Mouse (Mus musculus) hematopoietic stem cell, adult 5-6 weeks (primary cell): Measurements from ENCODE around the gene Ankrd13a. TPM values are rescaled to one million over a fixed set of nuclear protein-coding genes. Genes with fewer than 3 reads are reported as not detected.
"Not testable (repeated sequence)": the region's sequence is repeated elsewhere in the genome, so short reads cannot be mapped to it uniquely, and the experiment has no call there.

ENCODE experiments used
- ATAC-seq, 2 experiments: fragments of 125-278 bp in 1 of 2; replicated peaks in 1 of 2; 2 replicates each; pipeline ENCODE4 v1.8.0; 2016 to 2017; ENCODE audit warnings: inconsistent platforms in 2 of 2, mild to moderate bottlenecking in 2 of 2, moderate number of reproducible peaks in 2 of 2, low read depth in 1 of 2, moderate TSS enrichment in 1 of 2; ENCODE audit not compliant: low FRiP score in 2 of 2, poor library complexity in 2 of 2, severe bottlenecking in 2 of 2, insufficient read depth in 1 of 2, low TSS enrichment in 1 of 2
- total RNA-seq: library from RNA; stranded (forward); fragments of 172-1452, 232-1000 nt; gene quantifications from 2 replicates; pipeline ENCODE4 v1.2.3, GENCODE M21; 2017

The Ankrd13a gene
- total RNA-seq, 1 experiment from 2014 or later, result 493 TPM

GRCm38 (mm10) chr5:114851565-114852236 lies 77.2 kb downstream of the Ankrd13a start:
- no peak for ATAC-seq

- not testable (repeated sequence) for ATAC-seq
Observed at GRCm38 (mm10) chr5:114853364-114853763, 78.9 kb downstream of the Ankrd13a start, which contains the start of gene 4930519G04Rik. TSS of gene 4930519G04Rik (plus strand) at chr5:114853664.

Other genes starting within 250 kb of the Ankrd13a start
- 0.20 TPM in 1 of 2 replicates, not detected in the other for gene Fam222a, start 206.7 kb upstream of the Ankrd13a start, total RNA-seq
- gene Trpv4, start 116.3 kb upstream of the Ankrd13a start, total RNA-seq, result 0.25 and 0.69 TPM in 2 replicates
- gene Gltp, start 83.7 kb upstream of the Ankrd13a start, total RNA-seq, result 68.2 and 75.9 TPM in 2 replicates
- gene Tchp, start 66.9 kb upstream of the Ankrd13a start, total RNA-seq, result 16.3 and 21.2 TPM in 2 replicates
- 120 and 128 TPM in 2 replicates for gene Git2, start 840 bp downstream of the Ankrd13a start, total RNA-seq
- 62.8 and 67.2 TPM in 2 replicates for gene 1500011B03Rik, start 48.8 kb downstream of the Ankrd13a start, total RNA-seq
- 0.65 TPM in 1 of 2 replicates, not detected in the other for gene 4930519G04Rik, start 79.0 kb downstream of the Ankrd13a start, total RNA-seq
- gene Gm9936, start 84.0 kb downstream of the Ankrd13a start, total RNA-seq, result not detected in 2 replicates
- 52.4 and 61.4 TPM in 2 replicates for gene Oasl2, start 122.3 kb downstream of the Ankrd13a start, total RNA-seq
- 3.4 and 5.5 TPM in 2 replicates for gene Oasl1, start 148.6 kb downstream of the Ankrd13a start, total RNA-seq
- 15.2 and 15.3 TPM in 2 replicates for gene 2210016L21Rik, start 167.5 kb downstream of the Ankrd13a start, total RNA-seq
- not detected in 2 replicates for gene Hnf1a, start 196.4 kb downstream of the Ankrd13a start, total RNA-seq
- gene Sppl3, start 236.5 kb downstream of the Ankrd13a start, total RNA-seq, result 25.6 and 32.0 TPM in 2 replicates